Mouse (Mus musculus): ENCODE data around the gene Olfr582. TPM values are rescaled to one million over a fixed set of nuclear protein-coding genes. Genes with fewer than 3 reads are reported as not detected.

Olfr582 gene
- not detected in 2 replicates for polyA plus RNA-seq (2016; fragmentation: Nextera tagmentation; extraction: Ambion mirVana)

DNA sequence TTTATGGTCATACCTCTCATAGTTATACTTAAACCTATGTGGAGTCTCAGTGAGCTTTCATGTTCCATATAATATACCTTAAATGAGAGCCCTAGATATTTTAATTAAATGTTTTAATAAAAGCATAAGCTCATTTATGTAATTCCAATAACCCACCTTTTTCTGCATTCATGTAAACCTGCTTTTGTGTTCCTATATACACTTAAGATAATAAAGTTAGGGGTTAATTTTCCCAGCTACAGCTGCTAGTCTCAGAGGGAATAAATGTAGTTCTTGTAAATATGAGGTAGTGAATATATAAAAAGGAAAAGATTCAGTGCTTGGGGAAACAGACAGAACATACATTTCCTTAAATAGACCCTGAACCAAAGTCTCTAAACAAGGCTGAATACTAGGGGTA, at the start of gene Olfr582:
Olfr582 (plus strand) TSS at position 301 of the 400 bp plus-strand sequence.
- Histone ChIP-seq H3K27me3 (ENCODE audit: low read depth, poor library complexity, severe bottlenecking) (no peaks in the 10 kb centered on the region), H3K36me3 (no peaks in the 10 kb centered on the region), H3K27ac (no peak within 1 kb of the TSS), H3K4me1 (no peaks in the 10 kb centered on the region), H3K4me3 (no peak within 1 kb of the TSS), H3K9me3 (replicated peaks) (no peaks in the 10 kb centered on the region)
- no peak for DNase-seq (ENCODE audit: low spot score)

- Histone ChIP-seq H3K27me3 (ENCODE audit: low read depth, poor library complexity, severe bottlenecking) (no peaks in the 10 kb centered on the region), H3K4me3 (no peak within 1 kb of the TSS), H3K4me1 (no peaks in the 10 kb centered on the region), H3K36me3 (no peaks in the 10 kb centered on the region), H3K9me3 (replicated peaks) (no peaks in the 10 kb centered on the region), H3K27ac (no peak within 1 kb of the TSS)
- DNase-seq (ENCODE audit: low spot score): no peak
- WGBS: 77% methylated on average over 3 of the region's 3 CpGs
Observed at GRCm38 (mm10) chr7:102989224-102989623, 48.6 kb upstream of the Olfr582 start, which contains the start of gene Olfr578. TSS of gene Olfr578 (minus strand) at chr7:102989324.

DNA sequence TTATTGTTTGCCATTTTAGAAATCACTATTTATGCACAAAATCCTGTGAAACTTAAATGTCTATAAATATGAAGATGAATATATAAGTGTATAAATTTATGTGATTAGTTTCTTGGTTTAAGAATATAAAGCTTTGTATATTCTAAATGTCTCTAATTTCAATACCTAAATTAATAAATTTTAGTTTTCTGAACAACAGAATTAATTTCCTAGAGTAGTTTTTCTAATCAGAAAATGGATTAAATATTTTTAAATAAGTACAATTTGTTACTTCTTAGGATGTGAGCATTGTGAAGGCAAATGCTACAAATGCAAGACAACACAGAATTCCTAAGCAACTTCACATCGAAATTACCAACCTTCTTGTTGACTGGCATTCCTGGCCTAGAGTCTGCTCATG, 13.2 kb downstream of the Olfr582 start, which contains the start of gene Olfr583:
Olfr583 (plus strand) TSS at position 301 of the 400 bp plus-strand sequence.
- no peaks in the 10 kb centered on the region for H3K9me3 ChIP-seq (replicated peaks)
- H3K4me3 ChIP-seq: no peak within 1 kb of the TSS
- no peaks in the 10 kb centered on the region for H3K27me3 ChIP-seq (ENCODE audit: low read depth, poor library complexity, severe bottlenecking)
- H3K27ac ChIP-seq: no peak within 1 kb of the TSS
- WGBS: 92% methylated on average over 1 of the region's 1 CpGs
- no peaks in the 10 kb centered on the region for H3K36me3 ChIP-seq
- DNase-seq (ENCODE audit: low spot score): no peak
- H3K4me1 ChIP-seq: no peaks in the 10 kb centered on the region

DNA sequence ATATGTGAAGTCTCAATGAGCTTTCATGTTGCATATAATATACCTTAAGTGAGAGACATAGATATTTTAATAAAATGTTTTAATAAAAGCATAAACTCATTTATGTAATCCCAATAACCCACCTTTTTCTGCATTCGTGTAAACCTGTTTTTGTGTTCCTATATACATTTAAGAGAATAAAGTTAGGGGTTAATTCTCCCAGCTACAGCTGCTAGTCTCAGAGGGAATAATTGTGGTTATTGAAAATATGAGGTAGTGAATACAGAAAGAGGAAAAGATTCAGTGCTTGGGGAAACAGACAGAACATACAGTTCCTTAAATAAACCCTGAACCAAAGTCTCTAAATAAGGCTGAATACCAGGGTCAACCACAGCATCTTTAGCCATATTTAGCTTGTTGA, 43.8 kb downstream of the Olfr582 start, which contains the start of gene Olfr584:
Olfr584 (plus strand) TSS at position 301 of the 400 bp plus-strand sequence.
- Histone ChIP-seq H3K27me3 (ENCODE audit: low read depth, poor library complexity, severe bottlenecking) (no peaks in the 10 kb centered on the region), H3K4me3 (no peak within 1 kb of the TSS), H3K4me1 (no peaks in the 10 kb centered on the region), H3K9me3 (replicated peaks) (0 out of 2 replicates have a peak, but pooled peaks cover 2% of the 10 kb centered on the region), H3K27ac (no peak within 1 kb of the TSS), H3K36me3 (no peaks in the 10 kb centered on the region)
- WGBS: 81% methylated on average over 1 of the region's 1 CpGs
- no peak for DNase-seq (ENCODE audit: low spot score)

Other genes starting within 250 kb of the Olfr582 start
- not detected in 2 replicates for gene Olfr564, start 234.5 kb upstream of the Olfr582 start, polyA plus RNA-seq (2016; fragmentation: Nextera tagmentation; extraction: Ambion mirVana)
- gene Olfr566, start 179.3 kb upstream of the Olfr582 start, polyA plus RNA-seq (2016; fragmentation: Nextera tagmentation; extraction: Ambion mirVana): not detected in 2 replicates
- gene Olfr568, start 160.9 kb upstream of the Olfr582 start, polyA plus RNA-seq (2016; fragmentation: Nextera tagmentation; extraction: Ambion mirVana): not detected in 2 replicates
- not detected in 2 replicates for gene Olfr569, start 147.1 kb upstream of the Olfr582 start, polyA plus RNA-seq (2016; fragmentation: Nextera tagmentation; extraction: Ambion mirVana)
- gene Olfr570, start 143.4 kb upstream of the Olfr582 start, polyA plus RNA-seq (2016; fragmentation: Nextera tagmentation; extraction: Ambion mirVana): not detected in 2 replicates
- not detected in 2 replicates for gene Olfr571, start 120.5 kb upstream of the Olfr582 start, polyA plus RNA-seq (2016; fragmentation: Nextera tagmentation; extraction: Ambion mirVana)
- not detected in 2 replicates for gene Olfr572, start 113.6 kb upstream of the Olfr582 start, polyA plus RNA-seq (2016; fragmentation: Nextera tagmentation; extraction: Ambion mirVana)
- gene Olfr573-ps1, start 95.4 kb upstream of the Olfr582 start, polyA plus RNA-seq (2016; fragmentation: Nextera tagmentation; extraction: Ambion mirVana): not detected in 2 replicates
- not detected in 2 replicates for gene Olfr574, start 89.6 kb upstream of the Olfr582 start, polyA plus RNA-seq (2016; fragmentation: Nextera tagmentation; extraction: Ambion mirVana)
- gene Olfr575, start 79.2 kb upstream of the Olfr582 start, polyA plus RNA-seq (2016; fragmentation: Nextera tagmentation; extraction: Ambion mirVana): not detected in 2 replicates
- gene Olfr576, start 75.4 kb upstream of the Olfr582 start, polyA plus RNA-seq (2016; fragmentation: Nextera tagmentation; extraction: Ambion mirVana): not detected in 2 replicates
- gene Olfr577, start 62.1 kb upstream of the Olfr582 start, polyA plus RNA-seq (2016; fragmentation: Nextera tagmentation; extraction: Ambion mirVana): not detected in 2 replicates
- not detected in 2 replicates for gene Olfr578, start 48.7 kb upstream of the Olfr582 start, polyA plus RNA-seq (2016; fragmentation: Nextera tagmentation; extraction: Ambion mirVana)
- gene Olfr583, start 13.3 kb downstream of the Olfr582 start, polyA plus RNA-seq (2016; fragmentation: Nextera tagmentation; extraction: Ambion mirVana): not detected in 2 replicates
- gene Olfr584, start 43.9 kb downstream of the Olfr582 start, polyA plus RNA-seq (2016; fragmentation: Nextera tagmentation; extraction: Ambion mirVana): not detected in 2 replicates
- not detected in 2 replicates for gene Olfr585, start 59.7 kb downstream of the Olfr582 start, polyA plus RNA-seq (2016; fragmentation: Nextera tagmentation; extraction: Ambion mirVana)
- gene Olfr586, start 87.6 kb downstream of the Olfr582 start, polyA plus RNA-seq (2016; fragmentation: Nextera tagmentation; extraction: Ambion mirVana): not detected in 2 replicates
- not detected in 2 replicates for gene Olfr588-ps1, start 102.9 kb downstream of the Olfr582 start, polyA plus RNA-seq (2016; fragmentation: Nextera tagmentation; extraction: Ambion mirVana)
- gene Olfr589, start 118.3 kb downstream of the Olfr582 start, polyA plus RNA-seq (2016; fragmentation: Nextera tagmentation; extraction: Ambion mirVana): not detected in 2 replicates
- gene Olfr591, start 140.3 kb downstream of the Olfr582 start, polyA plus RNA-seq (2016; fragmentation: Nextera tagmentation; extraction: Ambion mirVana): not detected in 2 replicates
- not detected in 2 replicates for gene Olfr592, start 146.8 kb downstream of the Olfr582 start, polyA plus RNA-seq (2016; fragmentation: Nextera tagmentation; extraction: Ambion mirVana)
- not detected in 2 replicates for gene Olfr593, start 173.8 kb downstream of the Olfr582 start, polyA plus RNA-seq (2016; fragmentation: Nextera tagmentation; extraction: Ambion mirVana)
- gene Olfr594, start 179.0 kb downstream of the Olfr582 start, polyA plus RNA-seq (2016; fragmentation: Nextera tagmentation; extraction: Ambion mirVana): not detected in 2 replicates
- gene Usp17ld, start 214.5 kb downstream of the Olfr582 start, polyA plus RNA-seq (2016; fragmentation: Nextera tagmentation; extraction: Ambion mirVana): not detected in 2 replicates

Data from limb, embryonic 10.5 days (tissue).